Comparison of ENCODE assay signal across 8 mouse cellular contexts in genomic region chr14:49171286-49171685, GRCm38 (mm10). TPM values are rescaled to one million over a fixed set of nuclear protein-coding genes. Genes with fewer than 3 reads are reported as not detected.
DNase-seq lines count a peak whose midpoint lies in the region; ATAC-seq and TF ChIP-seq lines count a peak whose summit lies in the region.

No protein-coding gene starts in this region.

- no peak for ATAC-seq in heart, embryonic 13.5 days (ENCODE audit: extremely low read depth, insufficient number of reproducible peaks, low FRiP score, low TSS enrichment)
- no peak for ATAC-seq in G1E (ENCODE audit: extremely low read depth, insufficient number of reproducible peaks, low FRiP score, poor library complexity, severe bottlenecking)
- ATAC-seq in liver, embryonic 12.5 days: peak; percentile 15; the same call in 1 of the 2 replicates

- no peak for TF ChIP-seq CTCF in G1E (IDR thresholded peaks at IDR 0.05; ENCODE audit: low read depth, low read length)

- DNase-seq in heart, postnatal 14 days: no peak
- no peak for DNase-seq in G1E (ENCODE audit: low spot score)
- DNase-seq in forelimb bud, embryonic 11.5 days (ENCODE audit: low read depth, low spot score): peak; percentile 28
- DNase-seq in testis, postnatal 14 days (ENCODE audit: low spot score): peak; percentile 16
- DNase-seq in layer of hippocampus, postnatal 10 days (ENCODE audit: low spot score in 2 of 2): no peak
- DNase-seq in spleen, postnatal 14 days (ENCODE audit: low spot score in 2 of 2): no peak

- no peaks in the 10 kb centered on the region for H3K27me3 ChIP-seq in heart, embryonic 13.5 days (replicated peaks)
- no peaks in the 10 kb centered on the region for H3K27me3 ChIP-seq in G1E (ENCODE audit: insufficient read depth, low read length)
- H3K27me3 ChIP-seq in liver, embryonic 12.5 days (replicated peaks): no peaks in the 10 kb centered on the region

- peak overlapping the region; percentile 86 for H3K4me3 ChIP-seq in heart, embryonic 13.5 days
- H3K4me3 ChIP-seq in G1E (ENCODE audit: low read depth, low read length): peak overlapping the region; percentile 97
- peak overlapping the region; percentile 95 for H3K4me3 ChIP-seq in liver, embryonic 12.5 days

- WGBS in heart, embryonic 13.5 days: 16% methylated on average over 8 of the region's 8 CpGs
- 21% methylated on average over 8 of the region's 8 CpGs for WGBS in liver, embryonic 12.5 days (ENCODE audit: insufficient replicate concordance)

- peaks cover 7% of the 10 kb centered on the region for H3K36me3 ChIP-seq in heart, embryonic 13.5 days
- peaks cover 16% of the 10 kb centered on the region for H3K36me3 ChIP-seq in G1E (replicated peaks)
- peaks cover 5% of the 10 kb centered on the region for H3K36me3 ChIP-seq in liver, embryonic 12.5 days

- H3K27ac ChIP-seq in heart, embryonic 13.5 days (replicated peaks): peak overlapping the region; percentile 89
- peak overlapping the region; percentile 83 for H3K27ac ChIP-seq in liver, embryonic 12.5 days

- H3K4me2 ChIP-seq in heart, embryonic 13.5 days: peak overlapping the region; percentile 96
- peak overlapping the region; percentile 96 for H3K4me2 ChIP-seq in liver, embryonic 12.5 days

- H3K9me3 ChIP-seq in heart, embryonic 13.5 days: no peaks in the 10 kb centered on the region
- no peaks in the 10 kb centered on the region for H3K9me3 ChIP-seq in G1E (replicated peaks)
- no peaks in the 10 kb centered on the region for H3K9me3 ChIP-seq in liver, embryonic 12.5 days (replicated peaks)

- H3K9ac ChIP-seq in heart, embryonic 13.5 days: peak overlapping the region; percentile 98
- H3K9ac ChIP-seq in liver, embryonic 12.5 days: peak overlapping the region; percentile 96

- peaks cover 28% of the 10 kb centered on the region for H3K4me1 ChIP-seq in heart, embryonic 13.5 days
- H3K4me1 ChIP-seq in G1E (ENCODE audit: insufficient read depth, low read depth, low read length): peaks cover 24% of the 10 kb centered on the region
- peaks cover 29% of the 10 kb centered on the region for H3K4me1 ChIP-seq in liver, embryonic 12.5 days

- intact Hi-C loops in heart, postnatal 14 days (cut with DNase I): loop anchor here (5.0 kb wide), 1 partner anchor 104 kb away; the partner anchor contains the start of genes Ap5m1 and Exoc5

RNA-seq across cellular contexts. Expression of gene Naa30, which starts 0.7 kb away (rescaled TPM):
- 6.9 and 7.7 TPM in 2 replicates for polyA plus RNA-seq in heart, embryonic 13.5 days (2015; fragmentation: Nextera tagmentation; extraction: Ambion mirVana)
- 10 to 100 TPM; 20.4 to 24.7 TPM for total RNA-seq in heart, postnatal 14 days (2021)
- total RNA-seq in G1E (2014; fragmentation: Nextera tagmentation) (44.5 and 61.6 TPM in 2 replicates), G1E (2017) (42.7 and 56.7 TPM in 2 replicates)
- 14.8 and 19.1 TPM in 2 replicates for polyA plus RNA-seq in G1E (2012)
- 12.0 and 14.2 TPM in 2 replicates for polyA plus RNA-seq in liver, embryonic 12.5 days (2016; fragmentation: Nextera tagmentation; extraction: Ambion mirVana)
- 10 to 100 TPM; 36.5 to 36.9 TPM for total RNA-seq in layer of hippocampus, postnatal 10 days (2021)

Comparison
In these comparisons a context has a peak if more than half of its experiments do, and no peak if none do; other contexts are left out.
1. DNase-seq: peak in forelimb bud, embryonic 11.5 days (single experiment) and testis, postnatal 14 days (single experiment); none in heart, postnatal 14 days (0 of 2), G1E (single experiment), layer of hippocampus, postnatal 10 days (0 of 2) and spleen, postnatal 14 days (0 of 2).
2. Peak in every context shown above with its lines, with median percentiles within 50 percentile points of each other: H3K4me3 ChIP-seq.